Mouse (Mus musculus) adrenal gland (tissue): ENCODE measurements around the gene Wnt5b.
"Not testable (repeated sequence)": the region's sequence is repeated elsewhere in the genome, so short reads cannot be mapped to it uniquely, and the experiment has no call there.

ENCODE experiments used
- intact Hi-C: fragments of 180-260 bp; cut with DNase I; formaldehyde crosslinking; loops from one replicate; pipeline ENCODE4 v1.15.1; 2025

The Wnt5b gene

GRCm38 (mm10) chr6:119487085-119487458, 57.1 kb downstream of the Wnt5b start:
- intact Hi-C loops: no loop called here

- intact Hi-C loops: no loop called here
Observed at GRCm38 (mm10) chr6:119486381-119487084, 57.6 kb downstream of the Wnt5b start.

DNA sequence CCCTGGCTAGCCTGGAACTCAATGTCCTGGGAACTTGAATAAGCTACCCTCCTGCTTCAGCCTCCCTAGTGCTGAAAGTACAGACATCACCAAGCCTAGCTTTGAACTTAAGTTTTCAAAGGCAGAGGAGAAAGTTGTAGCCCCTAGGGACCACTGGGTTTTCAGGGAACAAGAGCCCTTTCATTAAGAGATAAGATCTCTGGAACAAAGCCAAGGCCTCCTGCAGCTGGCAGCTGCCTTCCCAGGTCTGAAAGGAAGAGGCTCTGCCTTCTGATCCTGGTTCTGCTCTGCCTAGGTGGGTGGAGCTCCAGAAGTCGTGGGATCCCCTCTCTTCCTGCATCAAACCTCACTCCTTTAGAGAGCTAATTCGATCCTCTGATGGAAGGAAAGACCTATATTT, 58.7 kb downstream of the Wnt5b start:
- intact Hi-C loops: no loop called here

GRCm38 (mm10) chr6:119482958-119483600, 61.1 kb downstream of the Wnt5b start:
- intact Hi-C loops: no loop called here

DNA sequence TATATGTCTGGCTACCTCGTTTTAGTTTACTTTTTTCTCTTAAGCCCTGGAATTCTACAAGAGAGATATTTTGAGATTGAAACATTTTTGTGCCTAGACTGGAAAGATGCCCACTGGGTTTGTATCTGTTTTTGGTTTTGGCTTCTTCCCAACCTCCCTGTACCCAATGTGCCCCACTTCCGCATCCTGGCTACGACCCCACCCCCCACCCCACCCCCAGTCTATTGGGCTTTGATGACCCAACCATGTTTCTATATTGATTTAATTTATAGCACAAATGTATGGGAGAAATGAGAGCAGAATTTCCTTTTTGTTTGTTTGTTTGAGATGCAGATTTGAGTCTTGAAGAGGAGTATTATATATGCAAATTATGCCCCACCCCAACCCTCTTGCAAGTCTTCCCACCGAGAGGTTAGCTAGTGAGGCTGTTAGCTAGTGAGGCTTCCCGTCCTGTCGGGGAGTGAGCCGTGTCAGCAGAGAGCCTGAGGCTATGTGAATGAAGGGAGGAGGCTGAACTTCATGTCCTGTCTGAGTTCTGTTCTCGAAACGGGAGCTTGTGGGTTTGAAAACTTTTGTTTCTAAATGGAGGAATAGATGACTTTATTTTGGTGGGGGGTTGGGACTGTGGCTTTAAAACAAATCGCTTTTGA, 62.3 kb downstream of the Wnt5b start:
- intact Hi-C loops: not testable (repeated sequence)

DNA sequence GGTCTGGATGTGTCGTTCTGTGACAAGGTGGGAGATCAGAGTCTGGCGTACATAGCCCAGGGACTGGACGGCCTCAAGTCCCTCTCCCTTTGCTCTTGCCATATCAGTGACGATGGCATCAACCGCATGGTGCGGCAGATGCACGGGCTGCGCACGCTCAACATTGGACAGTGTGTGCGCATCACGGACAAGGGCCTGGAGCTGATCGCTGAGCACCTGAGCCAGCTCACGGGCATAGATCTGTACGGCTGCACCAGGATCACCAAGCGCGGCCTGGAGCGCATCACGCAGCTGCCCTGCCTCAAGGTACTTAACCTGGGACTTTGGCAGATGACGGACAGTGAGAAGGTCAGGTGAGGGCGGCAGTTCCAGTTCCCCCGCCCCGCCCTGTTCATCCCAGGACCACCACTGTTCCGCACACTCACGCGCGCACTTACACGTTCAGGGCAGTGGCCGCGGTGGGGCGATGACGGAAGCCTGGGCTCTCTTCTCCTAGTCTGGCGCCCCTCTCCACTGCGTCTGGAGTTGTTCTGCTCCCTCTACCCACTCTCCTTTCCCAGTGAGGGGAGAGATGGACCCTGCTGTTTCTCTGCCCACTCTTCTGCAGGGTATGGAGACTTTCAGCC, 63.3 kb downstream of the Wnt5b start:
- intact Hi-C loops: no loop called here

GRCm38 (mm10) chr6:119479876-119480705, 64.1 kb downstream of the Wnt5b start:
- intact Hi-C loops: no loop called here

DNA sequence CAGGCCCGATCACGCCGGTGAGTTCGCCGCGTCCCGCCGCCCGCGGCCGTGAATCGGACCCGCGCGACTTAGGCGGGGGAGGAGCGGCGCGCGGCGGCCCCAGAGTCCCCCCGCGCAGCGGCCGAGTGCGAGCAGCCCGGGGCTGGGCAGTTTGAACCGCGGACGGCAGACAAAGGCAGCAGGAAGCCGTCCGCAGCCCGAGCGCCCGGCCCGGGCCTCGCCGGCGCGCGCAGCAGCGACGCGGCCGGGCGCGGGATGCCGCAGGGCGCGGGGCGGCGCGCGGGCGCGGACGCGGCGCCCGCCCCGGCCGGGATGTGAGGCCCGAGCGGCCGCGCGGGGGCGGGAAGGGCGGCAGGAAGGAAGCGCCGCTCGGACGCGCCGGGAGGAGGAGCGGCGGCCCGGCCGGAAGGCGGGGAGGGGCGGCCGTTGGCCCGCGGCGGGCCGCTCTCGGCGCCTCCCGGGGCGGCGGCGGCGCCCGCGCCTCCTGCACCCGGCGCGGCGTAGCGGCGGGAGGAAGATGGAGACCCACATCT, 64.7 kb downstream of the Wnt5b start, which contains the start of gene Fbxl14:
TSS of gene Fbxl14 (plus strand) at position 326 of the 533 bp plus-strand sequence.
- intact Hi-C loops: no loop called here

DNA sequence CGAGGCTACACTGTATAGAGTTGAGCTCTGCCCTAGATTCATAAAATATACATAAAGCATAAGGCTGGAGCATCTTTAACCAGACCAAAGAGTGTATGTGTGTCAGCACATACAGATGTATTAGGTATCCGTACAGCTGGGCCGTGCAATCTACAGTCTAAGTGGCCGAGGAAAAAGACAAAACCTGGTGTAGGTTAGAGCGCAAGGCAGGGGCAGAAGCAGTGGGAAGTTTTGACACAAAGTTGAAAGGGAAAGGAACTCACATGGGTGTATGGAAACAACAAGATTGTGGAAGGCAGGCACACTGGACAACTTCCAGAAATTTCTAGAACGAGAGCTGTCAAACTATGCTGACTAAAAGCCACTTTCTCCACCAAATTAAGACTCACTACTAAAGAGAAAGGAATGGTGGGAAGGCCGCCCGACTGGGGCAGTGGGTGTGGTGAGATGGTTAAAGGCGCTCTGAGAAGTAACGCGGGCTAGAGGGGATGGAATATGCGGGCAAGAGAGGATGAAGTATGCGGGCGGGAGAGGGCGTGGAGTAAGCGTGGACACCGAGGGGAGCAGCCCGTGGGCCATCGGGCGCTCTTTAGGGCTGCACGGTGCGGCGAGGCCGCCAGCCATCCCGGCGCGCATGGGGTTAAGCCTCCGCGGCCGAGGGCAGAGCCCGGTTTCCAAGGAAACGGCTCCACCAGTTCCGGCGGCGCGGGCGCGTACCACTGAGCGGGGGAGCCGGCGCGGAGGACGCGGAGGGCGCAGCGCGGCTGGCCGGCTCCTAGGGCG, 65.4 kb downstream of the Wnt5b start:
- intact Hi-C loops: no loop called here

DNA sequence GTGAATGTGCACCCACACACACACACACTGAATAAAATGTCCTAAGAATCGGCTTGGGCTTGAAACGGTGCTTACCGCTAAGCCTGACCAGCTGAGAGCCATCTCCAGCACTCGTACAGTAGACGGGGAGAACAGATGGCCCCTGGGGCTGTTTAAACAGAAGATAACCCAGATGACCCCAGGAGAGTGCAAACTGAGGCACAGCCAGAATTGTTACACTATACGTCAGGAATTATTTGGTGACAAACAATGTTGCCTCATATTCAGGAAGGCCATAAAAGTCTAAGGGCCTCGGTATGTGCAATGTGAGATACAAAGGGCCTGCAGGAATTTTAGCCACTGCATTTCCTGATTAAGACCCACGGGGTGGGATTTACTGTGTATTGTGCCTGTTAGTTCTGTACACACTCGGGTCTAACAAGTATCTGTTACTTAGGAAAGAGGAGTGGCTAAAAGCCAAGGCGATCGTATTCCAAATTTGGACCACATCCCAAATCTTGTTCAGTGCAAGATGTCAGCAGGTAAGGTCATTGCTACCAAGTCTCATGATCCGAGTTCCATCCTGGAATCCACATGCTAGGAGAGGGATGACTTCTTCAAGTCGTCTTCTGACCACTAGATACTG, 66.3 kb downstream of the Wnt5b start:
- intact Hi-C loops: no loop called here

GRCm38 (mm10) chr6:119475988-119476387, 68.2 kb downstream of the Wnt5b start:
- intact Hi-C loops: no loop called here

GRCm38 (mm10) chr6:119473992-119474391, 70.2 kb downstream of the Wnt5b start:
- intact Hi-C loops: no loop called here

- intact Hi-C loops: no loop called here
Observed at GRCm38 (mm10) chr6:119473446-119473845, 70.7 kb downstream of the Wnt5b start.

DNA sequence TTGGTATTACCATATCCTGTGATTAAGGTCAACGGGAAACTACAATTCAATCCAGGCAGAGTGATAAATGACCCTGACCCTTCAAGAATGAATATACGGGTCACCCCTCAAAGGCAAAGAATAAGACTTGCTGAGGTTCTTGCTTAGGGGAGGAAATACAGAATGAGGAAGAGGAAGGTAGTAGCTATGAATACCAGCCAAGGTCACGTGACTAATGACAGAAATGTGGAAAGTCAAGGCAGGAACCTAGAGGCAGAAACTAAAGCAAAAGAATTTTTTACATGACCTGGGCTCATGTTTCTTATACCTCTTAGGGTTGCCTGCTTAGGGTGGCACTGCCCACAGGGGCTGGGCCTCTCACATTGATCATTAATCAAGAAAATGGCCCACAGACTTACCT, 71.4 kb downstream of the Wnt5b start:
- intact Hi-C loops: no loop called here

GRCm38 (mm10) chr6:119472135-119472534, 72.0 kb downstream of the Wnt5b start:
- intact Hi-C loops: no loop called here

DNA sequence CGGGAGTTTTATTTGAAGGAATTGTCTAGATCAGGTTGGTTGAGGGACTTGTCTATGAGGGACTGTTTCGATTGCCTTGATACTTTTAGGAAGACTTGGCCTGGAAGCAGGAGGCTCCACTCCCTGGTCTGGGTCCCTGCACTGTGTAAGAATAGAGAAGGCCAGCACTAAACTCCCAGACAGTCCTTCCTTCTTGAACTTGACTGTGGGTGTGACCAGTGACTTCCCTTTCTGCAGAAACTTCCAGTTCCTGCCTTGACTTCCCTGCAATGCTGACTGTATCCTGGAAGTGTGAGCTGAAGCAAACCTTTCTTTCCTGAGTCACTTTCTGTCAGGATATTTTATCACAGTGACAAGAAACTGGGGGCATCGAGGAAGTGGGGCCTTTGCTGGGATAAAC, 73.4 kb downstream of the Wnt5b start:
- intact Hi-C loops: no loop called here

GRCm38 (mm10) chr6:119467785-119468059, 76.4 kb downstream of the Wnt5b start:
- intact Hi-C loops: no loop called here

GRCm38 (mm10) chr6:119466921-119467784, 77.0 kb downstream of the Wnt5b start:
- intact Hi-C loops: no loop called here

DNA sequence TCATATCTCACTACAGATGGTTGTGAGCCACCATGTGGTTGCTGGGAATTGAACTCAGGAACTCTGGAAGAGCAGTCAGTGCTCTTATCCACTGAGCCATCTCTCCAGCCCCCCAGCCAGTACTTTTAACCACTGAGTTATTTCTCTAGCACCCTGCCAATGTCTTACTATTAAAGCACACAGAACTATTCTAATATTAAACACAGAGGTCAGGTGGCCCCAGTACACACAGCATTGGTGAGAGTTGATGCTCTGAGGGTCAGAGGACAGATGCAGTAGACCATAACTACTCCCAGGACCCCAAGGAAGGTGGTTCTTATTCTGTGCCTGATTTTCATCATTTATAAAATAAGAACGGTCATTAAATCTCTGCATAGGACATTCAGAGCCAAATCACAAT, 78.0 kb downstream of the Wnt5b start:
- intact Hi-C loops: no loop called here
